Mouse (Mus musculus): ENCODE results near the gene Olfr1477.
"Not testable (repeated sequence)": the region's sequence is repeated elsewhere in the genome, so short reads cannot be mapped to it uniquely, and the experiment has no call there.

The Olfr1477 gene

GRCm38 (mm10) chr19:13500246-13500645 lies at the start of gene Olfr1477:
TSS of gene Olfr1477 (plus strand) at chr19:13500546.
- DNase-seq (ENCODE audit: low spot score), result no peak

GRCm38 (mm10) chr19:13455986-13456385 lies 44.4 kb upstream of the Olfr1477 start, which contains the start of gene Olfr1472:
TSS of gene Olfr1472 (minus strand) at chr19:13456086.
- no peak for DNase-seq (ENCODE audit: low spot score)

GRCm38 (mm10) chr19:13469265-13469664 lies 31.1 kb upstream of the Olfr1477 start, which contains the start of gene Olfr1474:
TSS of gene Olfr1474 (plus strand) at chr19:13469565.
- DNase-seq (ENCODE audit: low spot score), result not testable (repeated sequence)

GRCm38 (mm10) chr19:13480096-13480495 lies 20.2 kb upstream of the Olfr1477 start, which contains the start of gene Olfr1475:
TSS of gene Olfr1475 (minus strand) at chr19:13480196.
- DNase-seq (ENCODE audit: low spot score), result no peak

GRCm38 (mm10) chr19:13527613-13528012 lies 27.3 kb downstream of the Olfr1477 start, which contains the start of gene Olfr1480:
TSS of gene Olfr1480 (plus strand) at chr19:13527913.
- DNase-seq (ENCODE audit: low spot score), result no peak

Measured in testis, postnatal 10 days (tissue).